Mouse (Mus musculus) embryonic facial prominence, embryonic 14.5 days (tissue): Measurements from ENCODE around the gene Cdh6. TPM values are rescaled to one million over a fixed set of nuclear protein-coding genes. Genes with fewer than 3 reads are reported as not detected.

Experiments
- ATAC-seq: fragments of 200-750 bp; cut with Nextera tagmentation; 2 replicates; pipeline ENCODE4 v1.8.0; 2017; ENCODE audit warnings: low read depth, moderate number of reproducible peaks, moderate TSS enrichment
- DNase-seq: peaks from one replicate; pipeline ENCODE4 v3.0.0-alpha.2; 2015; ENCODE audit warnings: low spot score
- H3K27ac ChIP-seq: fragments of 300-500 bp; sonication (generic); replicated peaks from 2 replicates; pipeline ENCODE4 v1.5.1; 2014; ENCODE audit warnings: low read depth, mild to moderate bottlenecking, low read length, moderate library complexity
- H3K27me3 ChIP-seq: fragments of 300-500 bp; sonication (generic); replicated peaks from 2 replicates; pipeline ENCODE4 v1.6.1; 2014; ENCODE audit warnings: low read length; ENCODE audit not compliant: control insufficient read depth, insufficient read depth
- H3K36me3 ChIP-seq: fragments of 300-500 bp; sonication (generic); 2 replicates; pipeline ENCODE4 v1.6.1; 2014; ENCODE audit warnings: low read length, mixed read lengths; ENCODE audit not compliant: control insufficient read depth, insufficient read depth
- H3K4me1 ChIP-seq: fragments of 300-500 bp; sonication (generic); 2 replicates; pipeline ENCODE4 v1.6.1; 2014; ENCODE audit warnings: antibody characterized with exemption, low read length; ENCODE audit not compliant: control insufficient read depth, insufficient read depth
- H3K4me2 ChIP-seq: fragments of 300-500 bp; sonication (generic); 2 replicates; pipeline ENCODE4 v1.6.1; 2014; ENCODE audit warnings: low read depth, mild to moderate bottlenecking, low read length, moderate library complexity, mixed read lengths
- H3K4me3 ChIP-seq: fragments of 300-500 bp; sonication (generic); 2 replicates; pipeline ENCODE4 v1.5.1; 2014; ENCODE audit warnings: low read depth, mild to moderate bottlenecking, low read length
- H3K9ac ChIP-seq: fragments of 300-500 bp; sonication (generic); 2 replicates; pipeline ENCODE4 v1.6.1; 2014; ENCODE audit warnings: low read depth, mild to moderate bottlenecking, low read length, moderate library complexity, mixed read lengths
- H3K9me3 ChIP-seq: fragments of 300-500 bp; sonication (generic); 2 replicates; pipeline ENCODE4 v1.6.1; 2016; ENCODE audit warnings: low read length; ENCODE audit not compliant: control insufficient read depth
- WGBS: fragments of 180-500 bp; shearing (Covaris S2); extraction: QIAGEN DNeasy Blood & Tissue Kit; methylation state at CpG from one replicate; pipeline ENCODE4 v1.1.7; 2014; 5-methylcytosine and 5-hydroxymethylcytosine counted together
- polyA plus RNA-seq: library from polyadenylated mRNA; unstranded; fragments of >200 nt; fragmentation: Nextera tagmentation; extraction: Ambion mirVana; gene quantifications from 2 replicates; pipeline ENCODE4 v1.2.1, GENCODE M21; 2014

Cdh6 gene
- polyA plus RNA-seq, 1 experiment from 2014 or later, result 7.6 TPM

- DNase-seq (no peak), ATAC-seq (no peak)
- Histone ChIP-seq H3K9ac (no peak overlapping the region), H3K27me3 (no peaks in the 10 kb centered on the region), H3K4me2 (no peak overlapping the region), H3K4me1 (no peaks in the 10 kb centered on the region), H3K9me3 (no peaks in the 10 kb centered on the region), H3K27ac (no peak overlapping the region), H3K4me3 (no peak overlapping the region), H3K36me3 (no peaks in the 10 kb centered on the region)
- WGBS, result 87% methylated on average over 13 of the region's 13 CpGs
Measured at GRCm38 (mm10) chr15:13092064-13092463, 81.4 kb downstream of the Cdh6 start.

GRCm38 (mm10) chr15:13088504-13089058, 84.9 kb downstream of the Cdh6 start:
- no peak overlapping the region for H3K4me2 ChIP-seq
- H3K4me3 ChIP-seq, result no peak overlapping the region
- no peak for ATAC-seq
- 51% methylated on average over 7 of the region's 7 CpGs for WGBS
- no peaks in the 10 kb centered on the region for H3K36me3 ChIP-seq
- no peak overlapping the region for H3K9ac ChIP-seq
- peak; percentile 41 for DNase-seq
- H3K4me1 ChIP-seq, result no peaks in the 10 kb centered on the region
- H3K27me3 ChIP-seq, result no peaks in the 10 kb centered on the region
- no peaks in the 10 kb centered on the region for H3K9me3 ChIP-seq
- no peak overlapping the region for H3K27ac ChIP-seq

GRCm38 (mm10) chr15:13084746-13085145, 88.7 kb downstream of the Cdh6 start:
- no peak overlapping the region for H3K4me3 ChIP-seq
- H3K4me1 ChIP-seq, result no peaks in the 10 kb centered on the region
- H3K36me3 ChIP-seq, result no peaks in the 10 kb centered on the region
- no peaks in the 10 kb centered on the region for H3K9me3 ChIP-seq
- no peak overlapping the region for H3K27ac ChIP-seq
- WGBS, result 75% methylated on average over 9 of the region's 9 CpGs
- no peak overlapping the region for H3K9ac ChIP-seq
- no peak for DNase-seq
- no peak for ATAC-seq
- H3K27me3 ChIP-seq, result no peaks in the 10 kb centered on the region
- H3K4me2 ChIP-seq, result no peak overlapping the region

- ATAC-seq (no peak), DNase-seq (no peak)
- no peak overlapping the region for H3K4me3 ChIP-seq
- no peak overlapping the region for H3K9ac ChIP-seq
- H3K4me1 ChIP-seq, result no peaks in the 10 kb centered on the region
- no peaks in the 10 kb centered on the region for H3K9me3 ChIP-seq
- H3K4me2 ChIP-seq, result no peak overlapping the region
- H3K27ac ChIP-seq, result no peak overlapping the region
- no peaks in the 10 kb centered on the region for H3K36me3 ChIP-seq
- H3K27me3 ChIP-seq, result no peaks in the 10 kb centered on the region
- 71% methylated on average over 8 of the region's 8 CpGs for WGBS
Measured at GRCm38 (mm10) chr15:13076908-13077669, 96.4 kb downstream of the Cdh6 start.

GRCm38 (mm10) chr15:13074047-13074446, 99.4 kb downstream of the Cdh6 start:
- Histone ChIP-seq H3K36me3 (no peaks in the 10 kb centered on the region), H3K4me1 (no peaks in the 10 kb centered on the region), H3K9me3 (no peaks in the 10 kb centered on the region), H3K4me2 (no peak overlapping the region), H3K27me3 (no peaks in the 10 kb centered on the region), H3K4me3 (no peak overlapping the region), H3K9ac (no peak overlapping the region), H3K27ac (no peak overlapping the region)
- WGBS, result 67% methylated on average over 4 of the region's 4 CpGs
- no peak for ATAC-seq
- DNase-seq, result no peak

GRCm38 (mm10) chr15:13068213-13068516, 105.3 kb downstream of the Cdh6 start:
- Histone ChIP-seq H3K27me3 (no peaks in the 10 kb centered on the region), H3K27ac (no peak overlapping the region), H3K4me3 (no peak overlapping the region), H3K9me3 (no peaks in the 10 kb centered on the region), H3K36me3 (no peaks in the 10 kb centered on the region), H3K4me2 (peak overlapping the region; percentile 56; the same call in 1 of the 2 replicates), H3K4me1 (0 out of 2 replicates have a peak, but pooled peaks cover 4% of the 10 kb centered on the region), H3K9ac (no peak overlapping the region)
- ATAC-seq (no peak), DNase-seq (no peak)

GRCm38 (mm10) chr15:13067429-13068212, 105.9 kb downstream of the Cdh6 start:
- peak; percentile 62; the same call in 1 of the 2 replicates for ATAC-seq
- DNase-seq, result peak; percentile 12
- no peaks in the 10 kb centered on the region for H3K36me3 ChIP-seq
- H3K4me1 ChIP-seq, result 0 out of 2 replicates have a peak, but pooled peaks cover 4% of the 10 kb centered on the region
- peak overlapping the region; percentile 56 for H3K4me2 ChIP-seq
- no peaks in the 10 kb centered on the region for H3K27me3 ChIP-seq
- 0 out of 2 replicates have a peak overlapping the region, but pooled peaks have one; percentile 34 for H3K9ac ChIP-seq
- peak overlapping the region; percentile 29 for H3K4me3 ChIP-seq
- WGBS, result 24% methylated on average over 20 of the region's 20 CpGs
- no peak overlapping the region for H3K27ac ChIP-seq
- no peaks in the 10 kb centered on the region for H3K9me3 ChIP-seq

- no peaks in the 10 kb centered on the region for H3K36me3 ChIP-seq
- H3K27ac ChIP-seq, result no peak overlapping the region
- no peak overlapping the region for H3K4me2 ChIP-seq
- ATAC-seq (no peak), DNase-seq (no peak)
- H3K9me3 ChIP-seq, result no peaks in the 10 kb centered on the region
- H3K4me1 ChIP-seq, result 0 out of 2 replicates have a peak, but pooled peaks cover 4% of the 10 kb centered on the region
- 51% methylated on average over 9 of the region's 9 CpGs for WGBS
- no peak overlapping the region for H3K9ac ChIP-seq
- H3K4me3 ChIP-seq, result no peak overlapping the region
- H3K27me3 ChIP-seq, result no peaks in the 10 kb centered on the region
Measured at GRCm38 (mm10) chr15:13066765-13067164, 106.7 kb downstream of the Cdh6 start.
